Mouse (Mus musculus) midbrain, postnatal 0 days (tissue): Measurements from ENCODE around the gene Galt. TPM values are rescaled to one million over a fixed set of nuclear protein-coding genes. Genes with fewer than 3 reads are reported as not detected.

ENCODE experiments used
- ATAC-seq: fragments of 200-750 bp; cut with Nextera tagmentation; 2 replicates; pipeline ENCODE4 v1.8.0; 2017; ENCODE audit warnings: moderate number of reproducible peaks, mild to moderate bottlenecking, moderate TSS enrichment, moderate library complexity; ENCODE audit not compliant: low FRiP score
- DNase-seq: peaks from one replicate; pipeline ENCODE4 v3.0.0-alpha.2; 2015; ENCODE audit warnings: low spot score
- H3K27ac ChIP-seq: fragments of 300-500 bp; sonication (generic); 2 replicates; pipeline ENCODE4 v1.5.1; 2014; ENCODE audit warnings: low read depth, mild to moderate bottlenecking, low read length, mixed read lengths
- H3K27me3 ChIP-seq: fragments of 300-500 bp; sonication (generic); 2 replicates; pipeline ENCODE4 v1.6.1; 2014; ENCODE audit warnings: low read length, control low read depth, mixed read lengths; ENCODE audit not compliant: insufficient read depth
- H3K36me3 ChIP-seq: fragments of 300-500 bp; sonication (generic); 2 replicates; pipeline ENCODE4 v1.6.1; 2014; ENCODE audit warnings: low read length, control low read depth, mixed read lengths; ENCODE audit not compliant: insufficient read depth
- H3K4me1 ChIP-seq: fragments of 300-500 bp; sonication (generic); 2 replicates; pipeline ENCODE4 v1.6.1; 2014; ENCODE audit warnings: mild to moderate bottlenecking, control low read depth, antibody characterized with exemption, low read length, mixed read lengths; ENCODE audit not compliant: insufficient read depth
- H3K4me2 ChIP-seq: fragments of 300-500 bp; sonication (generic); 2 replicates; pipeline ENCODE4 v1.6.1; 2014; ENCODE audit warnings: low read depth, mild to moderate bottlenecking, low read length, mixed read lengths; ENCODE audit not compliant: poor library complexity, severe bottlenecking
- H3K4me3 ChIP-seq: fragments of 300-500 bp; sonication (generic); 2 replicates; pipeline ENCODE4 v1.5.1; 2014; ENCODE audit warnings: low read depth, mild to moderate bottlenecking, low read length, moderate library complexity
- H3K9ac ChIP-seq: fragments of 300-500 bp; sonication (generic); replicated peaks from 2 replicates; pipeline ENCODE4 v1.6.1; 2014; ENCODE audit warnings: mild to moderate bottlenecking, low read length, moderate library complexity, mixed read lengths; ENCODE audit not compliant: poor library complexity, severe bottlenecking
- H3K9me3 ChIP-seq: fragments of 300-500 bp; sonication (generic); 2 replicates; pipeline ENCODE4 v1.6.1; 2016; ENCODE audit warnings: low read length, control low read depth
- CTCF ChIP-seq: IDR thresholded peaks from 2 replicates; pipeline ENCODE4 v1.5.1; 2016; ENCODE audit warnings: antibody characterized with exemption, mild to moderate bottlenecking
- WGBS: fragments of 180-500 bp; shearing (Covaris S2); extraction: QIAGEN DNeasy Blood & Tissue Kit; methylation state at CpG from one replicate; pipeline ENCODE4 v1.1.7; 2014; 5-methylcytosine and 5-hydroxymethylcytosine counted together
- polyA plus RNA-seq: library from polyadenylated mRNA; unstranded; fragments of >200 nt; fragmentation: Nextera tagmentation; extraction: Ambion mirVana; gene quantifications from 2 replicates; pipeline ENCODE4 v1.2.1, GENCODE M21; 2015
- total RNA-seq: library from RNA; depleted of rRNA; stranded (reverse); fragments of >200 nt; gene quantifications from 2 replicates; pipeline ENCODE4 v1.2.3, GENCODE M21; 2014

The Galt gene
- total and polyA plus RNA-seq, 2 experiments from 2014 or later, result 54.0 to 68.1 TPM

- WGBS, result 44% methylated on average over 8 of the region's 8 CpGs
- Histone ChIP-seq H3K36me3 (0 out of 2 replicates have a peak, but pooled peaks cover 7% of the 10 kb centered on the region), H3K4me1 (peaks cover 9% of the 10 kb centered on the region; the same call in 1 of the 2 replicates), H3K4me2 (no peak overlapping the region), H3K9me3 (no peaks in the 10 kb centered on the region), H3K9ac (no peak overlapping the region), H3K4me3 (no peak overlapping the region), H3K27me3 (peaks cover 6% of the 10 kb centered on the region; the same call in 1 of the 2 replicates), H3K27ac (no peak overlapping the region)
- peak; percentile 52; the same call in 1 of the 2 replicates for ATAC-seq
- peak; percentile 88 for DNase-seq
- TF ChIP-seq CTCF, result peak; percentile 93
Observed at GRCm38 (mm10) chr4:41737602-41738255, 17.3 kb upstream of the Galt start.

GRCm38 (mm10) chr4:41738256-41738603 is 16.8 kb upstream of the Galt start:
- WGBS, result 62% methylated on average over 1 of the region's 1 CpGs
- DNase-seq, result no peak
- TF ChIP-seq CTCF, result no peak

GRCm38 (mm10) chr4:41739260-41739659 is 15.8 kb upstream of the Galt start:
- TF ChIP-seq CTCF, result no peak
- no peak overlapping the region for H3K4me3 ChIP-seq
- no peak overlapping the region for H3K27ac ChIP-seq
- no peak overlapping the region for H3K9ac ChIP-seq
- 95% methylated on average over 13 of the region's 13 CpGs for WGBS
- no peaks in the 10 kb centered on the region for H3K9me3 ChIP-seq
- H3K27me3 ChIP-seq, result no peaks in the 10 kb centered on the region
- H3K4me1 ChIP-seq, result peaks cover 9% of the 10 kb centered on the region; the same call in 1 of the 2 replicates
- no peak for ATAC-seq
- no peak overlapping the region for H3K4me2 ChIP-seq
- DNase-seq, result no peak
- 0 out of 2 replicates have a peak, but pooled peaks cover 7% of the 10 kb centered on the region for H3K36me3 ChIP-seq

More at GRCm38 (mm10) chr4:41738256-41738603, 16.8 kb upstream of the Galt start:
- H3K27ac ChIP-seq, result no peak overlapping the region
- H3K4me2 ChIP-seq, result no peak overlapping the region
- H3K27me3 ChIP-seq, result peaks cover under 1% of the 10 kb centered on the region; the same call in 1 of the 2 replicates
- H3K36me3 ChIP-seq, result 0 out of 2 replicates have a peak, but pooled peaks cover 7% of the 10 kb centered on the region
- no peak overlapping the region for H3K9ac ChIP-seq
- no peak overlapping the region for H3K4me3 ChIP-seq
- H3K9me3 ChIP-seq, result no peaks in the 10 kb centered on the region
- H3K4me1 ChIP-seq, result peaks cover 9% of the 10 kb centered on the region; the same call in 1 of the 2 replicates
- no peak for ATAC-seq

DNA sequence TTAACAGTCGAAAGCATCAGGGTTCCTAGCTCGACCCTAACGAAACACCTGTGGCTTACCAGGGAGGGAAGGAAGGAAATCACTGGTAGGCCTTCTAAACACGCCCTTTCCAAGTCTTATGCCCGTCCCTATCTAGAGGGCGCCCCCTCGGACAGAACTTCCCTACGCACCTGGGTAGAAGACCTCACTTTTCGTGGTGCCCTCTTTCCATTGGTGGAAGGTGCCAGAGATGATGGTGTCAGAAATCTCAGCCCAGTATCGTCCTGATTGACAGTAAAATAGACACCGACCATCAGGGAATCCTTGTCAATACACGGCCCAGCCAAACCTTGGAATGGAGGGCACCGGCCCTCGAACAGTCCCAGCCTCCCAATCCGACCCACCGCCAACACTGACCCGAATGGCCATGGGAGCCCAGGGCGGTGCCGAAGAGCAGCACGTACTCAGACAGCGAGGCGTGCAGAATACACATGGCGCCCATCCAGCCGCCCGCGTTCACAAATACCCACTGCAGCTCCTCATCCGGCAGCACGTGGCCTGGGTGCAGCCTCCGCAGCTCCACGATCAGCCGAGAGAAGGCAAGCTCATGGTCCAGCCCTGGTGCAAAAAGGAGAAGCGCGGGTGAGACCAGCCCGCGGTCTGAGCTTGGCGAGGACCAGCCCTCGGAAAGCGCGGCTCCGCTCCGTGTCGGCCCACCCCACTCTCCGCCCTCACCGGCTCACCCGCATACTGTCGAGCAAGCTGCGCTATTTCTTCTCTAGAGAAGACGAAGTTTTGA is 14.5 kb upstream of the Galt start:
- peak; percentile 75 for ATAC-seq
- Histone ChIP-seq H3K9ac (peak overlapping the region; percentile 74), H3K4me2 (peak overlapping the region; percentile 79), H3K27me3 (no peaks in the 10 kb centered on the region), H3K36me3 (0 out of 2 replicates have a peak, but pooled peaks cover 7% of the 10 kb centered on the region), H3K27ac (peak overlapping the region; percentile 82), H3K9me3 (no peaks in the 10 kb centered on the region), H3K4me1 (peaks cover 9% of the 10 kb centered on the region; the same call in 1 of the 2 replicates), H3K4me3 (peak overlapping the region; percentile 72)
- TF ChIP-seq CTCF, result peak; percentile 46
- DNase-seq, result peak; percentile 52
- 1% methylated on average over 48 of the region's 48 CpGs for WGBS

GRCm38 (mm10) chr4:41741158-41741560 is 13.9 kb upstream of the Galt start:
- TF ChIP-seq CTCF, result peak; percentile 54
- DNase-seq (peak; percentile 97), ATAC-seq (peak; percentile 95)
- peak overlapping the region; percentile 79 for H3K4me2 ChIP-seq
- no peaks in the 10 kb centered on the region for H3K27me3 ChIP-seq
- under 1% methylated on average over 27 of the region's 27 CpGs for WGBS
- H3K4me3 ChIP-seq, result peak overlapping the region; percentile 72
- 0 out of 2 replicates have a peak, but pooled peaks cover 7% of the 10 kb centered on the region for H3K36me3 ChIP-seq
- H3K27ac ChIP-seq, result peak overlapping the region; percentile 82
- H3K4me1 ChIP-seq, result peaks cover 9% of the 10 kb centered on the region; the same call in 1 of the 2 replicates
- peak overlapping the region; percentile 74 for H3K9ac ChIP-seq
- 0 out of 2 replicates have a peak, but pooled peaks cover under 1% of the 10 kb centered on the region for H3K9me3 ChIP-seq
